Mouse (Mus musculus) heart, postnatal 0 days (tissue): ENCODE results near the gene Dbx1. TPM values are rescaled to one million over a fixed set of nuclear protein-coding genes. Genes with fewer than 3 reads are reported as not detected.
A peak's percentile ranks its signal among the peaks of the same experiment; 100 is the strongest.

Experiments
- ATAC-seq: fragments of 200-750 bp; cut with Nextera tagmentation; 2 replicates; pipeline ENCODE4 v1.8.0; 2017; ENCODE audit warnings: low read depth, moderate number of reproducible peaks, moderate library complexity; ENCODE audit not compliant: insufficient read depth
- DNase-seq: peaks from one replicate; pipeline ENCODE4 v3.0.0-alpha.2; 2016; ENCODE audit warnings: low spot score
- H3K27ac ChIP-seq: fragments of 300-500 bp; sonication (generic); 2 replicates; pipeline ENCODE4 v1.5.1; 2014; ENCODE audit warnings: low read depth, mild to moderate bottlenecking
- H3K27me3 ChIP-seq: fragments of 300-500 bp; sonication (generic); 2 replicates; pipeline ENCODE4 v1.6.1; 2014; ENCODE audit warnings: low read length, mixed read lengths; ENCODE audit not compliant: control insufficient read depth, insufficient read depth
- H3K36me3 ChIP-seq: fragments of 300-500 bp; sonication (generic); replicated peaks from 2 replicates; pipeline ENCODE4 v1.6.1; 2014; ENCODE audit warnings: low read length, mixed read lengths; ENCODE audit not compliant: control insufficient read depth, insufficient read depth
- H3K4me1 ChIP-seq: fragments of 300-500 bp; sonication (generic); 2 replicates; pipeline ENCODE4 v1.6.1; 2014; ENCODE audit warnings: antibody characterized with exemption; ENCODE audit not compliant: control insufficient read depth, insufficient read depth
- H3K4me2 ChIP-seq: fragments of 300-500 bp; sonication (generic); 2 replicates; pipeline ENCODE4 v1.6.1; 2014; ENCODE audit warnings: low read depth, mild to moderate bottlenecking, low read length, moderate library complexity
- H3K4me3 ChIP-seq: fragments of 300-500 bp; sonication (generic); 2 replicates; pipeline ENCODE4 v1.5.1; 2014; ENCODE audit warnings: low read depth, low read length
- H3K9ac ChIP-seq: fragments of 300-500 bp; sonication (generic); replicated peaks from 2 replicates; pipeline ENCODE4 v1.6.1; 2014; ENCODE audit warnings: low read depth, low read length, mixed read lengths
- H3K9me3 ChIP-seq: fragments of 300-500 bp; sonication (generic); replicated peaks from 2 replicates; pipeline ENCODE4 v1.6.1; 2016; ENCODE audit warnings: low read length; ENCODE audit not compliant: control insufficient read depth
- CTCF ChIP-seq: IDR thresholded peaks from 2 replicates; pipeline ENCODE4 v1.5.1; 2016; ENCODE audit warnings: antibody characterized with exemption, control low read depth, low read depth
- EP300 ChIP-seq: IDR thresholded peaks from 2 replicates; pipeline ENCODE4 v1.6.1; 2016; ENCODE audit warnings: antibody characterized with exemption, low read depth
- WGBS: fragments of 180-500 bp; shearing (Covaris S2); extraction: QIAGEN DNeasy Blood & Tissue Kit; methylation state at CpG from one replicate; pipeline ENCODE4 v1.1.7; 2014; 5-methylcytosine and 5-hydroxymethylcytosine counted together
- polyA plus RNA-seq: library from polyadenylated mRNA; unstranded; fragments of >200 nt; fragmentation: Nextera tagmentation; extraction: Ambion mirVana; gene quantifications from 2 replicates; pipeline ENCODE4 v1.2.1, GENCODE M21; 2015
- total RNA-seq: library from RNA; depleted of rRNA; stranded (reverse); fragments of >200 nt; gene quantifications from 2 replicates; pipeline ENCODE4 v1.2.3, GENCODE M21; 2014; ENCODE audit warnings: low replicate concordance

Dbx1 gene
- total and polyA plus RNA-seq, 2 experiments from 2014 or later: not detected

DNA sequence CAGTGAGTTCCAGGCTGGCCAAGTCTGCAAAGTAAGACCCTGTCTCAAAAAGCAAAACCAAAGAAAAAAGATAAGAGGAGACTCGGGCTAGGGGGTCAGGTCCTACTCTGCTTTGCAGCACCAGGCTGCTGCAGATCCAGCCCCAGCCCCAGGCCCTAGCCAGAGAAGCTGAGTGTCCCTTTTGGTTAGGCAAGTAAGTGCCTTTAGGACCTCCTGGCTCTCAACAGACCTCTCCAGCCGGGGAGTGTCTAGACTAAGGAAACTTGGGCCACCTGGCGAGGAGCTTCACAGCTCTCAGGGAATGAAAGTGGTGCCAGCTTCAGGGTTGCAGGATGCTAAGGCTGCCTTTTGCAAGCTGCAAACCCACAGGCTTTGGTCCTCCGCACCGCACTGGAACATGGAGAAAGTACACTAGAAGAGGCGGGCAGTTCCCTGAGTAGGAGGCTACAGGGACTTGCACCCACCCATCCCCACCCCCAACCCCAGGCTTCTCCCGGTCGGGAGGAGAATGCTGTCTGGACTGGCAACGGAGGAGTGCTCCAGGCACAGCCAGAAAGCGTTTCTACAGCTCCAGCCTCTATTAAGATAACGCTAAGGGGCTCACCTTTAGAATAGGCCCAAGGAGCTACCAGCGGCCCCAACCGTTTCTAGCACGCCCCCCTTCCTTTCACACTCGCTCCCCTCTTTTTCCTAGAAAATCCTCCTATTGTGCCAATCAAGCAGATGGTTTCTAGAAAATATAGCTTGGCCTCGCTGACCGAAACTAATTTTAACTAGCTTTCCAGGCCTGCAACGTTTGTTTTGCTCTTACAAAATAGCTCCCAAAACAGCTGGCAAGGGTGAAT is 3.4 kb upstream of the Dbx1 start:
- Histone ChIP-seq H3K27ac (no peak overlapping the region), H3K4me2 (no peak overlapping the region), H3K36me3 (no peaks in the 10 kb centered on the region), H3K9me3 (no peaks in the 10 kb centered on the region), H3K9ac (no peak overlapping the region), H3K27me3 (peaks cover 69% of the 10 kb centered on the region), H3K4me3 (no peak overlapping the region), H3K4me1 (no peaks in the 10 kb centered on the region)
- TF ChIP-seq CTCF: no peak
- TF ChIP-seq EP300: no peak
- DNase-seq (no peak), ATAC-seq (no peak)
- 25% methylated on average over 18 of the region's 18 CpGs for WGBS

DNA sequence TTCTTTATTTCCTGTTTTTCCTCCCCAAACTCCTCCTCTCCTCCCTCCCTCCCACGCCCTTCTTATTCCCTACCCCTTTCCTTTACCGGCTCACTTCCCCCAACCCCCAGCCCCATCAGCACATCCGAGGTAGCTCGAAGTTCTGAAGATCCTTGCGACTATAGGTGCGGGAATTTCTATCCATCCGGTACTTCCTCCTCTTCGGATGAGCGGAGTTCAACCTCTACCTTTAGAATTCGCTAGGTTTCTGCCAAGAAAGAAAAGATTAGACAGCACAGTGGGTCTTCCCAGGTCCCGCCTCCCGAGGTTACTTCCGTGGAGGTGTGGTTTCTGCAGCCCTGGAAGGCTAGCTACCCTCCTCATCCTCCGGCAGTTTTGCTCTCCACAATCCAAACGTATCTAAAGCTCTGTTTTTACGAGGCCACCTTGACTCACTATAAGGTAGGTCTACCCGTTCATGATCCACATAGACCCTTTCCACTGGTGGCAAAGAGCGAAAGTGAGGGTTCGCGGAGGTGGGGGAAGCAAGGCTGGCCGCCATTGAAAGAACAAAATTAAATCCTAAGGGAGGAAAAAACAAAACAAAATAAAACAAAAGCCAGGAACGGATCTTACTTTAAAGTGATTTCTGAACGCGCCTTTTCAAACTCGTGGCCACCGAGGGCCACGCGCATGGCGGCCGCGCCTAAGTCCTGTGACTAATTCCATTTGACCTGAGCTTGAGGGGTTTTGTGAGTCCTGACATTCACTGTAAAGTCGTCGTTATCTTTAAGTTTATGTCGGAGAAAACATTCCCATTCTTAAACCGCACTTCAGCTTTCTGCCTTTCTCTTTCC is 2.5 kb upstream of the Dbx1 start:
- 4% methylated on average over 35 of the region's 35 CpGs for WGBS
- Histone ChIP-seq H3K9ac (no peak overlapping the region), H3K9me3 (no peaks in the 10 kb centered on the region), H3K27ac (no peak overlapping the region), H3K4me1 (0 out of 2 replicates have a peak, but pooled peaks cover 6% of the 10 kb centered on the region), H3K4me2 (peak overlapping the region; percentile 30; the same call in 1 of the 2 replicates), H3K36me3 (no peaks in the 10 kb centered on the region), H3K4me3 (peak overlapping the region; percentile 20; the same call in 1 of the 2 replicates), H3K27me3 (peaks cover 78% of the 10 kb centered on the region)
- TF ChIP-seq EP300: no peak
- no peak for ATAC-seq
- DNase-seq: no peak

DNA sequence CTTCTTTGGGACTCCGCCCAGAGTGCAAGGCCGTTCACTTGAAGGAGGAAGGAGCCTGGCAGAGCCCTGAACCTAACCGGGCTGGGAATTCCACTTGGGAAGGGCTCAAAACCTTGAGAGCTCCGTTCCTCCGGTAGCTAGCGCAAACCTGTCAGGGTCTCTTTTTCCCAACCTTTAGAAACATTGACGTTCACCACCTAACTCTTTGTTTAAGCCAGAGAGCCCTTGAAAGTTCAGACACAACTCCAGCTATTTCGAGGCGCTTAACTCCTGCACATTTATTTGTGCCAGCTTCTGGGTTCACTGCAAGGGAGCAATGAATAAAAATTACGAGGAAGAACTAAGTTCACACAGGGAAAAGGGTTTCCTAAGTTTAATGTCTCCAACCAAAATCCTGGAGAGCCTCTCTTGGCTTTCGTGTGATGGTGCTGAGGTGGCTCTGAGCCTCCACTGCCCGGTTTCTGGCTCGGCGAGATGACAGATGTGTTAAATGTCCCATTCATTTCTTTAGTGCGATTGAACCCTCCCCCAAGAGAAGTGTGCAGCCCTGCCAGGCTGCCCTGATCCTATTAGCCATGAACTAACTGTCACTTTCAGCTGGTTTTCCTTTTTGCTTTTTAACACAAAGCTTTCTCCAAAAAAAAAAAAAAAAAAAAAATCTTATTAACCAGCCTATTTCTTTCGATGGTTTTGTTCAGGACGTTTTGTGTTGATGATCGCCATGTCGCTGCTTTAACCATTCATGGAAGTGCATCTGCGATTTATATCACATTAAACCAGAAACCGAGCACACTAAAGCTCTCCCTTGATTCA is 1.4 kb upstream of the Dbx1 start:
- H3K9ac ChIP-seq: no peak overlapping the region
- no peak overlapping the region for H3K27ac ChIP-seq
- peaks cover 14% of the 10 kb centered on the region; the same call in 1 of the 2 replicates for H3K4me1 ChIP-seq
- 2% methylated on average over 21 of the region's 21 CpGs for WGBS
- no peak overlapping the region for H3K4me2 ChIP-seq
- ATAC-seq (no peak), DNase-seq (no peak)
- H3K36me3 ChIP-seq: no peaks in the 10 kb centered on the region
- H3K4me3 ChIP-seq: no peak overlapping the region
- H3K9me3 ChIP-seq: no peaks in the 10 kb centered on the region
- no peak for TF ChIP-seq CTCF
- no peak for TF ChIP-seq EP300
- H3K27me3 ChIP-seq: peaks cover 87% of the 10 kb centered on the region

DNA sequence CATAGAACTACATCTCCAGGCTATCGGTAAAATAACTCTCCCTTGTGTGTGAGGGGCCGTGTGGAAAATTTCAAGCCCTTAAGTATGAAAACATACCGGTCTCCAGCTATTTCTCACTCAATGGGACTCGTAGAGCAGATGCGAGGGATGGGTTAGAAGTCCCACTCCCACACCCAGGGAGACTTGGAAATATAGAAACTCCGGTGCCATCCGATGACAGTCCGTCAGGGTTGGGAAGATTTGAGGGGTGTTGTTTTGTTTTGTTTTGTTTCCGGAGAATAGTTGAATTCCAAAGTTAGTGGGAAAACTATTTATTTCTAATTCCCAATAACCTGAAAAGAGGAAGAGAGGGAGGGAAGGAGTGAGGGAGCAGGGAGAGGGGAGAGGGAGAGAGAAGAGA is 632 bp upstream of the Dbx1 start:
- Histone ChIP-seq H3K27me3 (peaks cover 94% of the 10 kb centered on the region), H3K36me3 (no peaks in the 10 kb centered on the region), H3K4me1 (peaks cover 14% of the 10 kb centered on the region; the same call in 1 of the 2 replicates), H3K9me3 (no peaks in the 10 kb centered on the region), H3K27ac (no peak overlapping the region), H3K9ac (no peak overlapping the region), H3K4me2 (no peak overlapping the region), H3K4me3 (no peak overlapping the region)
- DNase-seq (no peak), ATAC-seq (no peak)
- no peak for TF ChIP-seq CTCF
- TF ChIP-seq EP300: no peak
- WGBS: 4% methylated on average over 9 of the region's 9 CpGs

DNA sequence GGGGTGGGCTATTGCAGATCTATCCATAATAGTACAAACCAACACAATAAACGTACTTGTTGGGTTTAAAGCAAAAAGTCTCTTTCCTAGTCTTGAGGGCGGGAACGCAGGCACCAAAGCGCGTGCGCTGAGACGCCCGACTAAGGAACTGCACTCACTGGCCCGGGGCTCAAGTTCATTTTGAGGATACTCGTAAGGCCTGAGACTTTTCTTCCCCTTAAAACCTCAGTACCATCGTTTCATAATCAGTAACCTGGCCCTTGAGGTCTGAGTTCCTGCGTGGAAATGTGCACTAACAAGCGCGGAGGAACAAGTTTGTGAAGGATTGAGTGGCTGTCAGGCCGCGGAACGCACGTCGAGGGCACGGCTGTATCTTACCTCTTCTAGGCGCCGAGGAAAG is 678 bp downstream of the Dbx1 start:
- no peak overlapping the region for H3K9ac ChIP-seq
- TF ChIP-seq EP300 (no peak), CTCF (no peak)
- H3K4me1 ChIP-seq: peaks cover 14% of the 10 kb centered on the region; the same call in 1 of the 2 replicates
- H3K36me3 ChIP-seq: no peaks in the 10 kb centered on the region
- no peak overlapping the region for H3K4me2 ChIP-seq
- 2% methylated on average over 22 of the region's 22 CpGs for WGBS
- no peak overlapping the region for H3K4me3 ChIP-seq
- no peaks in the 10 kb centered on the region for H3K9me3 ChIP-seq
- DNase-seq: no peak
- peaks cover 98% of the 10 kb centered on the region for H3K27me3 ChIP-seq
- ATAC-seq: no peak
- H3K27ac ChIP-seq: no peak overlapping the region
